Mouse (Mus musculus) lung, adult 2 months (tissue): ENCODE measurements around the gene Rnf39.

ENCODE experiments used
- CTCF ChIP-seq: fragments of 200-500 bp; IDR thresholded peaks from 2 replicates; pipeline ENCODE4 v1.5.1; 2011; ENCODE audit warnings: mild to moderate bottlenecking, low read length, control low read depth; ENCODE audit not compliant: insufficient read depth
- POLR2A ChIP-seq: fragments of 200-500 bp; IDR thresholded peaks from 2 replicates; pipeline ENCODE4 v1.6.1; 2011; ENCODE audit warnings: low read depth, mild to moderate bottlenecking, control low read depth, low read length, borderline replicate concordance; ENCODE audit errors: extremely low read depth

- TF ChIP-seq CTCF (no peak), POLR2A (no peak)
Measured at GRCm38 (mm10) chr17:36949265-36949664, 6.5 kb downstream of the Rnf39 start.
